Mouse (Mus musculus) embryonic fibroblast, embryonic 13.5 days (primary cell): ENCODE data around the gene Agt.

Experiments used
- CTCF ChIP-seq: IDR thresholded peaks from 2 replicates; pipeline ENCODE4 v1.5.1; 2011; ENCODE audit warnings: mild to moderate bottlenecking, control low read depth, low read length, moderate library complexity, borderline replicate concordance; ENCODE audit not compliant: insufficient read depth
- POLR2A ChIP-seq: IDR thresholded peaks from 2 replicates; pipeline ENCODE4 v1.6.1; 2011; ENCODE audit warnings: low read depth, mild to moderate bottlenecking, control low read depth, low read length, moderate library complexity

- no peak for TF ChIP-seq CTCF
- no peak for TF ChIP-seq POLR2A
These were observed 47.6 kb downstream of the Agt start for GRCm38 (mm10) chr8:124521946-124522345.
